Comparison of ENCODE assay signal across 29 mouse cellular contexts in genomic region chr19:40601870-40602269, GRCm38 (mm10). TPM values are rescaled to one million over a fixed set of nuclear protein-coding genes. Genes with fewer than 3 reads are reported as not detected.
DNase-seq lines count a peak whose midpoint lies in the region; ATAC-seq lines count a peak whose summit lies in the region.
"Had no signal": no experiment of that assay in that cellular context is flagged by ENCODE, and none has a peak within 500 bp of the region (broad histone marks: within the 10 kb centered on the region; RNA-seq: fewer than 3 reads in every experiment).

No protein-coding gene starts in this region.

- no peak overlapping the region for H3K9ac ChIP-seq in liver, embryonic 12.5 days
- H3K9ac ChIP-seq in liver, embryonic 13.5 days: no peak overlapping the region
- H3K9ac ChIP-seq: forebrain, embryonic 13.5 days; heart, embryonic 12.5 days; heart, embryonic 15.5 days; hindbrain, embryonic 13.5 days had no signal

- WGBS in liver, embryonic 12.5 days (ENCODE audit: insufficient replicate concordance): 41% methylated on average over 3 of the region's 3 CpGs
- WGBS in liver, embryonic 13.5 days (ENCODE audit: insufficient replicate concordance): 34% methylated on average over 3 of the region's 3 CpGs

- H3K4me1 ChIP-seq in liver, embryonic 12.5 days: peaks cover 10% of the 10 kb centered on the region; the same call in 1 of the 2 replicates
- H3K4me1 ChIP-seq in liver, embryonic 13.5 days (replicated peaks): peaks cover 9% of the 10 kb centered on the region
- H3K4me1 ChIP-seq: forebrain, embryonic 10.5 days; forebrain, embryonic 13.5 days; heart, embryonic 12.5 days; heart, embryonic 15.5 days; hindbrain, embryonic 10.5 days; hindbrain, embryonic 13.5 days had no signal

- no peak overlapping the region for H3K4me3 ChIP-seq in liver, embryonic 12.5 days
- no peak overlapping the region for H3K4me3 ChIP-seq in liver, embryonic 13.5 days (replicated peaks)
- H3K4me3 ChIP-seq: forebrain, embryonic 10.5 days; forebrain, embryonic 13.5 days; gastrocnemius, adult 2 months; heart, embryonic 12.5 days; heart, embryonic 15.5 days; hindbrain, embryonic 10.5 days; hindbrain, embryonic 13.5 days had no signal

- H3K9me3 ChIP-seq in liver, embryonic 12.5 days (replicated peaks): no peaks in the 10 kb centered on the region
- no peaks in the 10 kb centered on the region for H3K9me3 ChIP-seq in liver, embryonic 13.5 days (replicated peaks)
- H3K9me3 ChIP-seq: forebrain, embryonic 10.5 days; forebrain, embryonic 13.5 days; G1E; heart, embryonic 12.5 days; heart, embryonic 15.5 days; hindbrain, embryonic 10.5 days; hindbrain, embryonic 13.5 days had no signal

- H3K27me3 ChIP-seq in liver, embryonic 12.5 days (replicated peaks): no peaks in the 10 kb centered on the region
- H3K27me3 ChIP-seq in liver, embryonic 13.5 days: no peaks in the 10 kb centered on the region
- H3K27me3 ChIP-seq: CH12.LX; forebrain, embryonic 13.5 days; heart, embryonic 12.5 days; heart, embryonic 15.5 days; hindbrain, embryonic 13.5 days had no signal

- DNase-seq in liver: no peak
- DNase-seq in liver, embryonic 13.5 days: no peak
- DNase-seq in right cerebral cortex, adult 2 months (ENCODE audit: low spot score in 2 of 2): no peak
- DNase-seq in lung, postnatal 25 days (ENCODE audit: low spot score): no peak
- DNase-seq: adrenal gland, adult 8-10 months; adrenal gland, postnatal 25 days; B cell, adult 2 months; cerebellum, adult 11-12 months; cerebellum, adult 8-10 months; cerebellum, postnatal 10 days; cerebellum, postnatal 36 days; gastrocnemius, adult 2 months; gastrocnemius, postnatal 14 days; heart, adult 18-20 months; heart, postnatal 10 days; heart, postnatal 36 days had no signal

- 0 out of 2 replicates have a peak, but pooled peaks have one; percentile 37 for ATAC-seq in liver, embryonic 12.5 days
- ATAC-seq in liver, embryonic 13.5 days (ENCODE audit: low read depth): peak; percentile 58; the same call in 1 of the 2 replicates
- 0 out of 2 replicates have a peak, but pooled peaks have one; percentile 43 for ATAC-seq in megakaryocyte-erythroid progenitor cell, adult 5-6 weeks (replicated peaks; ENCODE audit: low FRiP score, low TSS enrichment, poor library complexity, severe bottlenecking)
- ATAC-seq: activated CD4-positive, CD25-positive, alpha-beta regulatory T cell, adult 4 months; forebrain, embryonic 13.5 days; forebrain, embryonic 16.5 days; hindbrain, embryonic 16.5 days had no signal

- no peak overlapping the region for H3K4me2 ChIP-seq in liver, embryonic 12.5 days
- no peak overlapping the region for H3K4me2 ChIP-seq in liver, embryonic 13.5 days
- H3K4me2 ChIP-seq: forebrain, embryonic 13.5 days; heart, embryonic 12.5 days; heart, embryonic 15.5 days; hindbrain, embryonic 13.5 days had no signal

- no peak overlapping the region for H3K27ac ChIP-seq in liver, embryonic 12.5 days
- no peak overlapping the region; the same call in 1 of the 2 replicates for H3K27ac ChIP-seq in liver, embryonic 13.5 days
- H3K27ac ChIP-seq: forebrain, embryonic 10.5 days; forebrain, embryonic 13.5 days; gastrocnemius, adult 2 months; heart, embryonic 15.5 days; hindbrain, embryonic 10.5 days; hindbrain, embryonic 13.5 days had no signal

- peaks cover 27% of the 10 kb centered on the region for H3K36me3 ChIP-seq in liver, embryonic 12.5 days
- H3K36me3 ChIP-seq in liver, embryonic 13.5 days: peaks cover 6% of the 10 kb centered on the region; the same call in 1 of the 2 replicates

RNA-seq across cellular contexts. Expression of gene Tctn3, which starts 10.2 kb away (rescaled TPM):
- polyA plus RNA-seq in liver, embryonic 12.5 days (2016; fragmentation: Nextera tagmentation; extraction: Ambion mirVana): 3.6 and 3.9 TPM in 2 replicates
- 1.9 and 2.6 TPM in 2 replicates for polyA plus RNA-seq in liver, embryonic 13.5 days (2015; fragmentation: Nextera tagmentation; extraction: Ambion mirVana)
- total RNA-seq in megakaryocyte-erythroid progenitor cell, adult 5-6 weeks (2014; fragmentation: Nextera tagmentation): 8.7 and 15.2 TPM in 2 replicates
- total RNA-seq in megakaryocyte-erythroid progenitor cell, adult 5-6 weeks (2017): 4.3 and 6.4 TPM in 2 replicates

RNA-seq across cellular contexts. Expression of gene Entpd1, which starts 10.3 kb away (rescaled TPM):
- polyA plus RNA-seq in liver, embryonic 12.5 days (2016; fragmentation: Nextera tagmentation; extraction: Ambion mirVana): 2.6 TPM in 2 replicates
- polyA plus RNA-seq in liver, embryonic 13.5 days (2015; fragmentation: Nextera tagmentation; extraction: Ambion mirVana): 2.6 and 3.3 TPM in 2 replicates
- total RNA-seq in megakaryocyte-erythroid progenitor cell, adult 5-6 weeks (2014; fragmentation: Nextera tagmentation): 0.89 TPM in 1 of 2 replicates, not detected in the other
- total RNA-seq in megakaryocyte-erythroid progenitor cell, adult 5-6 weeks (2017): 0.09 and 4.6 TPM in 2 replicates
- polyA plus RNA-seq: G1E had no signal

RNA-seq across cellular contexts. Expression of gene Aldh18a1, which starts 13.6 kb away (rescaled TPM):
- polyA plus RNA-seq in liver, embryonic 12.5 days (2016; fragmentation: Nextera tagmentation; extraction: Ambion mirVana): 67.4 and 68.8 TPM in 2 replicates
- polyA plus RNA-seq in liver, embryonic 13.5 days (2015; fragmentation: Nextera tagmentation; extraction: Ambion mirVana): 42.9 and 51.0 TPM in 2 replicates
- 89.6 and 91.3 TPM in 2 replicates for total RNA-seq in megakaryocyte-erythroid progenitor cell, adult 5-6 weeks (2014; fragmentation: Nextera tagmentation)
- 69.1 and 106 TPM in 2 replicates for total RNA-seq in megakaryocyte-erythroid progenitor cell, adult 5-6 weeks (2017)
